Mouse (Mus musculus) liver, postnatal 0 days (tissue): ENCODE measurements around the gene Pip5k1c.

Experiments
- CTCF ChIP-seq: sonication (generic); IDR thresholded peaks from 2 replicates; pipeline ENCODE4 v1.5.1; 2016; ENCODE audit warnings: antibody characterized with exemption, low read depth
- EP300 ChIP-seq: IDR thresholded peaks from 2 replicates; pipeline ENCODE4 v1.6.1; 2016; ENCODE audit warnings: antibody characterized with exemption, low read depth, mild to moderate bottlenecking

GRCm38 (mm10) chr10:81289811-81290210 lies 3.0 kb upstream of the Pip5k1c start:
- no peak for TF ChIP-seq CTCF
- no peak for TF ChIP-seq EP300
